Mouse (Mus musculus): ENCODE measurements around the gene Ppp1cc.
"Not testable (repeated sequence)": the region's sequence is repeated elsewhere in the genome, so short reads cannot be mapped to it uniquely, and the experiment has no call there.

Gene Ppp1cc

GRCm38 (mm10) chr5:122136508-122137408 is 21.3 kb upstream of the Ppp1cc start:
- peak in 1 of 2 experiments; percentile 36 for DNase-seq

DNA sequence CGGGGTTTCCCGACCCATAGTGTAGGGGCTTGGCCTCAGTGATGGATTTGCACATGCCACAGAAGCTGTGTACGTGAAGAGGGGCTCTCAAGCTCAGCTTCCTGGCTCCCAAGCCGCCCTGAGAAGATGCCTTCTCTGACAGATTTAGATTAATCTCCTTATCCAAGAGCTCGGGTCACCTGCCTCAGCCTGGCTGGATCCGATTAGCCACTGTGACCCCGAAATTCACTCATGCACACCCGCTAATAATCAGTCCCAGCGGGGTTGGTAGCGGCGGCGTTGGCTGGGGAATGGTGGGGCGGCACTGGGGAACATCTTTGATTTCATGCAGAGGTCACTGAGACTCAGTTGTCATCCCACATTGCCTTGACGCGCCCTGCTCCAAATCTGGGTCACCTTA is 19.2 kb upstream of the Ppp1cc start:
- no peak for DNase-seq

DNA sequence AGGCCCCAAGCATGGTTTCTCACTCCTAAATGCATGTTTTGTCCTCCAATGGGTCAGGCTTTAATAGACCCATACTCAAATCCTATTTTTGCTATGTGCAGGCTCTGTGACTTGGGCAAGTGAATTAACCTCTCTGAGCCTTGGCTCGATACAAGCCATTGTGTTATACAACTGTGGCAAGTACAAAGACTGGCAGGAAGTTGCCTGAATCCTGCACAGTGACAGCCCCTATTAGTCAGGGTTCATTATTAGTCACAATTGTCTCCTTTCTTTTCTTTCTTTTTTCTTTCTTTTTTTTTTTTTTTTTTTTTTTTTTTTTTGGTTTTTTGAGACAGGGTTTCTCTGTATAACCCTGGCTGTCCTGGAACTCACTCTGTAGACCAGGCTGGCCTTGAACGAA is 18.3 kb upstream of the Ppp1cc start:
- DNase-seq: not testable (repeated sequence)

- no peak for DNase-seq
Observed at GRCm38 (mm10) chr5:122140723-122141122, 17.4 kb upstream of the Ppp1cc start, which contains the start of gene Ccdc63. Gene Ccdc63, minus strand, starts transcription at chr5:122140823.

DNA sequence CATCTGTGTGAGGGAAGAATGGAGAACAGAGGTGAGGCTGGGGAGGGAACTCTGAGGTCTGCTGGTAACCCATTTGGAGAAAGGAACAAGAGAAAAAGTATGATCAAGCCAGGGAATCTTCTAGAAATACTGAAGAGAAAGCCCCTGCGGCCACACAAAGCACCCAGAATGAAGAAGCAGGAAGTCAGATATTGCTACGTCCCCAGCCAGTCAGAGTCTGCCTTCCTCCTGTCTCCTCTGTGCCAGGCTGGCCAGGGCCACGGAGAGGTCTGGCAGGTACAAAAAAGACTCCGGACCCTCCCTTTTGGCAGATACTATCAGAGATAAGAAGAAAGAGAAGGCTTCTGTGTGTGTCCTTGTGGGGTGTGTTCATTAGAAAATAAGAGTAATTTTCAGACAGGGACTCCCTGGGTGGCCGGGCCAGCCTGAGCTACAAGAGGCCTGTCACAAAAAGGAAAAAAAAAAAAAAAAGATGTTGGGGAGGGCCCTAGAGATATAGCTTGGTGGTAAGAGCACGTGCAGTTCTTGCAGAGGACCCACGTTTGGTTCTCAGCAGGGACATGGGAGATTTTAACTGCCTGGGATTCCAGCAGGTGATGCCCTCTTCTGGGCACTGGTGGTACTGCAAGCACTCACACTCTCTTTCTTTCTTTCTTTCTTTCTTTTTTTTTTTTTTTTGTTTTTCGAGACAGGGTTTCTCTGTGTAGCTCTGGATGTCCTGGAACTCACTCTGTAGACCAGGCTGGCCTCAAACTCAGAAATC is 15.7 kb upstream of the Ppp1cc start:
- peak in 1 of 2 experiments; percentile 78 for DNase-seq

DNA sequence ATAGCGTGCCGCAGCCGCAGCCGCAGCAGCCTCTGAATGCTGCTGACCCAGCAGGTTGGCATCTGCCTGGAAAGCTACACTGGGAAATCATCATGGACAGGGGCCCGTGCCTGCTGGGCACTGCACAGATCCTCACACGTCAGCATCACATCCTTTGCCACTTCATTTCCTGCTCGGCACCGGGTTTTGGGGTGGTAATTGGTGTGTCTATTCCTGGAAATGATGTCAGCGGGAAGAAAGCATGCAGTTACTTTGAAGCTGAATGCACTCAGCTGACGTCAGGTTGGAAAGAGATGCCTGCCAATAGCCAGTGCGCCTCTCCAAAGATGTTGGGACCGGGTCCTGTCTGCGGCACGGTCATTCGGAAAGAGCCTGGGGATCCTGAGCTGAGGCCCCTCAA is 14.5 kb upstream of the Ppp1cc start:
- peak; percentile 31 to 62 for DNase-seq

- no peak for DNase-seq
Observed at GRCm38 (mm10) chr5:122144825-122145224, 13.3 kb upstream of the Ppp1cc start.

- peak in 1 of 2 experiments; percentile 59 for DNase-seq
Observed at GRCm38 (mm10) chr5:122145381-122146055, 12.6 kb upstream of the Ppp1cc start.

DNA sequence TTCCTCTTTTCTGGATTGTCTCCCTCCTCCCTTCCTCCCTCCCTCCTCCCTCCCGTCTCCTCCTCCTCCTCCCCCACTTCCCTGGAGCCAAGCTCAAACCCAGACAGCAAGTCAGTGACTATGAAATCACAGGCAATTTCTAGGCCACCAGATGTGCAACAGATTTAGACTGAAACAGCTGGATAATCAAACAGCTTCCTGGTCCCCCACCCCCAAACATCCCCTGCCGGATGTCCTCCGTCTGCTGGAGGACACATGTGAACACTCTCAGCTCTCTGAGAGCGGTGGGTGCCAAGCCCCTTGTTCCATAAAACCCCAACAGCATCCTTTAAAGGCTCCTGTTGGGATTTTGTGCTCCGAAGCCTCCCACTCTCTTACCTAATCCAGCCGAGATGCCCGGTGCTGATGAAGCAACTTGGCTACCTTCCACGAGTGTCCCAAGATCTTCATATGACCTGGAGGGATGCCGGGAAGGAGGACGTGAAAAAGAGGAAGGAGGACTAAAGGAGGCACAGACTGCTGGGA is 12.0 kb upstream of the Ppp1cc start:
- DNase-seq: peak; percentile 63 to 66

GRCm38 (mm10) chr5:122146609-122147008 is 11.5 kb upstream of the Ppp1cc start:
- DNase-seq: no peak

GRCm38 (mm10) chr5:122148107-122148506 is 10.0 kb upstream of the Ppp1cc start:
- DNase-seq: no peak

DNA sequence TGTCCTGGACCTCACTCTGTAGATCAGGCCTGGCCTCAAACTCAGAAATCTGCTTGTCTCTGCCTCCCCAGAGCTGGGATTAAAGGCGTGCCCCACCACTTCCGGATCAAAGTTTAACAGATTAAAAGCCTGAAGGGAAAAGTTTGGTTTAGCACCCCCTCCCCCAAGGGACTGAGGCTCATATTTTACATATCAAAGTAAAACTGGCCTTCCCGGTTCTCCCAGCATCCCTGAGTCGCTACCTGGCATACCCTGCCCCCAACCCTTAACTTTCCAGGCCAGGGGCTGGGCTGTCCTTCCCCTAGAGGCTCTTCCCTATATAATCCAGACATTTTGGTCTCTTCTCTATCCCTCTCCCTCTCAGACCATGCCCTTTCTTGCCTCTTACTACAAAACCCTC is 8.8 kb upstream of the Ppp1cc start:
- DNase-seq: no peak

GRCm38 (mm10) chr5:122152508-122152907 is 5.6 kb upstream of the Ppp1cc start:
- DNase-seq: not testable (repeated sequence)

DNA sequence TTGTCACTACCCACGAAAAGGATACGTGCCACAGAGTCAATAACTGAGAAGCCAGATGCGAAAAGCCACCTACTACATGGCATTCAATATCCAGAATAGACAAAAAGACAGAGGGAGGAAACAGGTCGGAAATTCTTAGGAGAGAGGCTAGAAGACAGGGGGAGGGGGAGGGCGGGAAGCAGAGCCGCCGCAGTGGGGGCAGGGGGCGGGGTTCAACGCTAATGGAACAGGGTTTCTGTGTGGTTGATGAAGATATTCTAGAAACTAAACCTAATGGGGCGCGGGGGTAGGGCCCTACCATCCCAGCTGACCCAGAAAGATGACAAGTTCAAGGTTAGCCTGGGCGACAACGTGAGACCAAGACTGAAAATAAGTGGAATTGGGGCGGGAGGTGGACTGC is 4.1 kb upstream of the Ppp1cc start:
- no peak for DNase-seq

GRCm38 (mm10) chr5:122154782-122155181 is 3.3 kb upstream of the Ppp1cc start:
- no peak for DNase-seq

- DNase-seq: no peak
Observed at GRCm38 (mm10) chr5:122155613-122156012, 2.5 kb upstream of the Ppp1cc start.

- no peak for DNase-seq
Observed at GRCm38 (mm10) chr5:122156486-122156885, 1.6 kb upstream of the Ppp1cc start.

GRCm38 (mm10) chr5:122158557-122159515 is 758 bp downstream of the Ppp1cc start:
- peak in 1 of 2 experiments; percentile 34 for DNase-seq

GRCm38 (mm10) chr5:122163194-122163593 is 5.1 kb downstream of the Ppp1cc start:
- DNase-seq: peak in 1 of 2 experiments; percentile 43

DNA sequence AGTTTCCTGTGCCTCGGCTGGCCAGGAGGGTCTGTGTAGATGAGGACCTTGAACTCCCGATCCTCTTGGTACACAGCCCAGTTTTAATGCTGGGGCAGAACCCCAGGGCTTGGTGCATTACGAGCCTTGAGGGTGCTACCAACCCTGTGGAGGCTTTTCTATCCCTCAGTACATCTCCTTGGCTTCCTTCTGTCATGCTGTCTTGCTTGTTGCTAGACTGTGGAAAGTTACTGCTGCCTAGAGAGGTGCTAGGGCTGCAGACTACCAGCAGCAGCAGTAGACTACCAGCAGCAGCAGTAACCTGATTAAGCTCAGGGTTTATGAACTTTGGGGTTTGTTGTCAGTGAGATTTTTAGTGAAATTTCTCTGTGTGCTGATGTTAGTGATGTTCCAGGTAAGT is 5.9 kb downstream of the Ppp1cc start:
- no peak for DNase-seq

- peak; percentile 45 to 47 for DNase-seq
Observed at GRCm38 (mm10) chr5:122165233-122165915, 7.3 kb downstream of the Ppp1cc start.
